In the genomic region with DNA sequence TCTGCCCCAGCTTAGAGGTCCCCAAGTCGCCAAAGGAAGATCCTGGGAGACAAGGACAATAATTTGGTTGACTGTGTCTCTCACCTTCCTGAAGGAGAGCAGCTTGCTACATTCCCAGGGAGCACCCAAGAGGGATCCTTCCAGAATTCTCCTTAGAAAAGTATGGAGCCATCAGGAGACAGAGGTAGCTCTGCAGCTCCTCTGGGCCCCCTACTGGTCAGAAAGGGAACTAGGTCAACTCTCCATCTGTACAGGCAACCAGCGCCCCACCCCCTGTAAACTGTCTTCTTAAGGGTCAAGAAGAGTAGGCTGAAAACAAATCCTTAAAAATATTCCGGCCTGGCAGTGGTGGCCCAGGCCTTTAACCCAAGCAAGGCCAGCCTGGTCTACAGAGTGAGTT, we compare ENCODE assay signal across 9 mouse cellular contexts. TPM values are rescaled to one million over a fixed set of nuclear protein-coding genes. Genes with fewer than 3 reads are reported as not detected.
DNase-seq lines count a peak whose midpoint lies in the region; TF ChIP-seq lines count a peak whose summit lies in the region.
"Had no signal": no experiment of that assay in that cellular context is flagged by ENCODE, and none has a peak within 500 bp of the region (broad histone marks: within the 10 kb centered on the region; RNA-seq: fewer than 3 reads in every experiment).

No protein-coding gene starts in this region.

- no peak for TF ChIP-seq CTCF in thymus, adult 2 months (IDR thresholded peaks at IDR 0.05; ENCODE audit: borderline replicate concordance, control insufficient read depth, extremely low read depth, insufficient read depth, low read length, poor library complexity)

- H3K4me3 ChIP-seq in thymus, adult 2 months (ENCODE audit: control insufficient read depth, insufficient read depth, low read length) = no peak overlapping the region
- no peak overlapping the region for H3K4me3 ChIP-seq in limb, embryonic 10.5 days
- H3K4me3 ChIP-seq: neural tube, embryonic 12.5 days had no signal

- peak; percentile 72 for DNase-seq in thymus, adult 2 months
- no peak for DNase-seq in thymus, adult 18-20 months
- DNase-seq in adrenal gland, postnatal 10 days = peak; percentile 83
- peak; percentile 54 for DNase-seq in embryo, embryonic 11.5 days (ENCODE audit: low read depth, low spot score)
- DNase-seq in heart, postnatal 10 days = peak; percentile 77 to 88
- peak; percentile 74 for DNase-seq in limb, embryonic 10.5 days (ENCODE audit: low spot score)
- DNase-seq in neural tube, embryonic 10.5 days (ENCODE audit: extremely low spot score, low spot score) = peak; percentile 67
- DNase-seq in yolk sac, embryonic 10.5 days (ENCODE audit: low spot score) = no peak

- no peaks in the 10 kb centered on the region for H3K9me3 ChIP-seq in limb, embryonic 10.5 days (replicated peaks)
- H3K9me3 ChIP-seq: neural tube, embryonic 12.5 days had no signal

- H3K27me3 ChIP-seq in thymus, adult 2 months (ENCODE audit: control insufficient read depth, insufficient read depth, low read length) = no peaks in the 10 kb centered on the region
- no peaks in the 10 kb centered on the region for H3K27me3 ChIP-seq in limb, embryonic 10.5 days (ENCODE audit: low read depth, poor library complexity, severe bottlenecking)
- H3K27me3 ChIP-seq: neural tube, embryonic 12.5 days had no signal

- no peak for TF ChIP-seq POLR2A in thymus, adult 2 months (IDR thresholded peaks at IDR 0.05; ENCODE audit: control insufficient read depth, extremely low read depth, insufficient read depth, low read length, poor library complexity)

- WGBS in thymus, adult 2 months = 65% methylated on average over 3 of the region's 3 CpGs
- 25% methylated on average over 3 of the region's 3 CpGs for WGBS in limb, embryonic 10.5 days

- H3K36me3 ChIP-seq in thymus, adult 2 months (ENCODE audit: control insufficient read depth, insufficient read depth, low read length) = peaks cover 50% of the 10 kb centered on the region
- peaks cover 43% of the 10 kb centered on the region for H3K36me3 ChIP-seq in limb, embryonic 10.5 days

- peak overlapping the region; percentile 7; the same call in 1 of the 2 replicates for H3K27ac ChIP-seq in thymus, adult 2 months (ENCODE audit: control insufficient read depth, insufficient read depth, low read length)
- H3K27ac ChIP-seq in limb, embryonic 10.5 days = 0 out of 2 replicates have a peak overlapping the region, but pooled peaks have one; percentile 30
- H3K27ac ChIP-seq: neural tube, embryonic 12.5 days had no signal

- intact Hi-C loops in heart, postnatal 10 days (cut with DNase I) = loop anchor here (1.0 kb wide), 1 partner anchor 67 kb away; no protein-coding TSS in a partner anchor

- peaks cover 13% of the 10 kb centered on the region for H3K4me1 ChIP-seq in thymus, adult 2 months (replicated peaks; ENCODE audit: control insufficient read depth, insufficient read depth, low read length)
- peaks cover 31% of the 10 kb centered on the region for H3K4me1 ChIP-seq in limb, embryonic 10.5 days

RNA-seq across cellular contexts. Expression of gene Irs3, which starts 7.0 kb away (rescaled TPM):
- 2.2 and 2.5 TPM in 2 replicates for polyA plus RNA-seq in thymus, adult 2 months (2012; rRNA removed)
- 1 to 10 TPM; 2.1 to 4.0 TPM for total RNA-seq in adrenal gland, postnatal 10 days (2021)
- under 1 TPM; 0.24 to 0.35 TPM for total RNA-seq in heart, postnatal 10 days (2021)
- polyA plus RNA-seq in limb, embryonic 10.5 days (2016; fragmentation: Nextera tagmentation; extraction: Ambion mirVana) = 0.23 and 0.48 TPM in 2 replicates

RNA-seq across cellular contexts. Expression of gene Sap25, which starts 11.3 kb away (rescaled TPM):
- 576 and 646 TPM in 2 replicates for polyA plus RNA-seq in thymus, adult 2 months (2012; rRNA removed)
- 1 to 10 TPM; 4.2 to 9.7 TPM for total RNA-seq in adrenal gland, postnatal 10 days (2021)
- 1 to 10 TPM; 3.2 to 3.9 TPM for total RNA-seq in heart, postnatal 10 days (2021)
- 8.0 and 9.7 TPM in 2 replicates for polyA plus RNA-seq in limb, embryonic 10.5 days (2016; fragmentation: Nextera tagmentation; extraction: Ambion mirVana)

RNA-seq across cellular contexts. Expression of gene Gm20605, which starts 23.5 kb away (rescaled TPM):
- 149 and 153 TPM in 2 replicates for polyA plus RNA-seq in thymus, adult 2 months (2012; rRNA removed)
- 10 to 100 TPM in 1 of 2 experiments, 1 to 10 TPM in 1; 5.7 to 10.6 TPM for total RNA-seq in adrenal gland, postnatal 10 days (2021)
- total RNA-seq in heart, postnatal 10 days (2021) = 1 to 10 TPM; 5.0 to 5.9 TPM
- 12.6 and 14.8 TPM in 2 replicates for polyA plus RNA-seq in limb, embryonic 10.5 days (2016; fragmentation: Nextera tagmentation; extraction: Ambion mirVana)

RNA-seq across cellular contexts. Expression of gene Lrch4, which starts 23.6 kb away (rescaled TPM):
- 576 and 587 TPM in 2 replicates for polyA plus RNA-seq in thymus, adult 2 months (2012; rRNA removed)
- total RNA-seq in adrenal gland, postnatal 10 days (2021) = 10 to 100 TPM; 25.0 to 29.9 TPM
- 10 to 100 TPM; 20.2 to 21.7 TPM for total RNA-seq in heart, postnatal 10 days (2021)
- polyA plus RNA-seq in limb, embryonic 10.5 days (2016; fragmentation: Nextera tagmentation; extraction: Ambion mirVana) = 25.9 and 32.2 TPM in 2 replicates

RNA-seq across cellular contexts. Expression of gene Fbxo24, which starts 23.7 kb away (rescaled TPM):
- polyA plus RNA-seq in thymus, adult 2 months (2012; rRNA removed) = 0.27 and 0.31 TPM in 2 replicates
- 1 to 10 TPM in 1 of 2 experiments, under 1 TPM in 1; 0.51 to 1.2 TPM for total RNA-seq in adrenal gland, postnatal 10 days (2021)
- total RNA-seq in heart, postnatal 10 days (2021) = under 1 TPM; 0.20 to 0.29 TPM
- 0.11 and 0.60 TPM in 2 replicates for polyA plus RNA-seq in limb, embryonic 10.5 days (2016; fragmentation: Nextera tagmentation; extraction: Ambion mirVana)

Comparison
In these comparisons a context has a peak if more than half of its experiments do, and no peak if none do; other contexts are left out.
1. DNase-seq: peak in thymus, adult 2 months (single experiment), adrenal gland, postnatal 10 days (single experiment), embryo, embryonic 11.5 days (single experiment), heart, postnatal 10 days (2 of 2), limb, embryonic 10.5 days (single experiment) and neural tube, embryonic 10.5 days (single experiment); none in thymus, adult 18-20 months (0 of 2) and yolk sac, embryonic 10.5 days (single experiment).